Mouse (Mus musculus): ENCODE results near the gene G530012D18Rik.
"Not testable (repeated sequence)": the region's sequence is repeated elsewhere in the genome, so short reads cannot be mapped to it uniquely, and the experiment has no call there.

Gene G530012D18Rik

DNA sequence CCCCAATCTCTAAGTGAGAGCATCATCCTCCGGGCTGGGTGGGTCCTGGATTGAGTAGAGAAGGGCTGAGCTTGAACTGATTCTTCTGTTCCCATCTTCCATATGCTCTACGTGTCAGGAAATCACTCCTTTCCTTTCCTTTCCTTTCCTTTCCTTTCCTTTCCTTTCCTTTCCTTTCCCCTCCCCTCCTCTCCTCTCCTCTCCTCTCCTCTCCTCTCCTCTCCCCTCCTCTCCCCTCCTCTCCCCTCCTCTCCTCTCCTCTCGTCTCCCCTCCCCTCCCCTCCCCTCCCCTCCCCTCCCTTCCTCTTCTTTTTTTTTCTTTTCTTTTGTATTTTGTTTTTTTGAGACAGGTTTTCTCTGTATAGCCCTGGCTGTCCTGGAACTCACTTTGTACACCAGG, at the start of gene G530012D18Rik:
TSS of gene G530012D18Rik (plus strand) at position 301 of the 400 bp plus-strand sequence.
- not testable (repeated sequence) for DNase-seq

DNA sequence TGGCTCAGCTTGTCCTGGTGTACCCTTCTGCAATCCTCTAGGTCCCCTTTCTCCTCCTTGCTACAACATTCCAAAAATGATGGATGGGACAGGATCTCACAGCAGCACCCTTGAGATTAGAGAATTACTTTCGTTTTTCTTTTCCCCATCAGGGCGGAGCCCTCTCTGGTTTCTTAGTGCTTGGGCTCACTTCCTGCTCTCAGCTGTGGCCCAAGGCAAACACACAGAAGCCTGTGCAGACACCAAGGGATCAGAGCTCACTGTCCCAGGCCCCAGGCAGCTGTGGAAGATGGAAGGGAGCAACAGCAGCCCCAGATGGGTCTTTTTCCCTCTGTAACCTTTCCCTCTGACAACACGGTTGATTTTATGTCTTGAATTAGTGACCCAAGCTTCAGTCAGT, 49.1 kb upstream of the G530012D18Rik start:
- DNase-seq, result not testable (repeated sequence)

- DNase-seq, result not testable (repeated sequence)
These were observed 46.9 kb upstream of the G530012D18Rik start for GRCm38 (mm10) chr1:85528451-85529110.

- DNase-seq, result not testable (repeated sequence)
These were observed 31.7 kb upstream of the G530012D18Rik start for GRCm38 (mm10) chr1:85543818-85544217.

GRCm38 (mm10) chr1:85546442-85546841, 29.0 kb upstream of the G530012D18Rik start:
- not testable (repeated sequence) for DNase-seq

DNA sequence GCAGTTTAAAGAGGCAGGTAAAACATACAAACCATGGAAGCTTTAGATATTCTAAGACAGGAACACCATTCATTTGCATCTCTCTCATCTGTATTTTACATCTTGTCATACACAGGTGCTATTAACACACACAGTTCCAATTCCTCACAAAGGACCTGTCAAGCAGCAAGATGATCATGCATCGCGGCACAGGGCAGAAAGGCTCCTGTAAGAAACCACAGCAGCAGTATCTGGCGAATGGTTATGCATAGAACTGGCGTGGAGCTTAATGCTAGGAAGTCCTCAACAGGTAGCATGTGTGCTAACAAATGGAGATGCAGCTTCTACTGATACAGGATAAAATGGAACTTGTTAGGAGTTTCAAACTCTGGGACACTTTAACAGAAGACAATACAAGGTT, 20.2 kb upstream of the G530012D18Rik start:
- peak; percentile 15 for DNase-seq

GRCm38 (mm10) chr1:85573554-85573953, 1.9 kb upstream of the G530012D18Rik start:
- DNase-seq, result not testable (repeated sequence)

- not testable (repeated sequence) for DNase-seq
These were observed 3.0 kb downstream of the G530012D18Rik start for GRCm38 (mm10) chr1:85578372-85579010.

GRCm38 (mm10) chr1:85579199-85580147, 4.0 kb downstream of the G530012D18Rik start:
- not testable (repeated sequence) for DNase-seq

- not testable (repeated sequence) for DNase-seq
These were observed 4.7 kb downstream of the G530012D18Rik start for GRCm38 (mm10) chr1:85580148-85580534.

DNA sequence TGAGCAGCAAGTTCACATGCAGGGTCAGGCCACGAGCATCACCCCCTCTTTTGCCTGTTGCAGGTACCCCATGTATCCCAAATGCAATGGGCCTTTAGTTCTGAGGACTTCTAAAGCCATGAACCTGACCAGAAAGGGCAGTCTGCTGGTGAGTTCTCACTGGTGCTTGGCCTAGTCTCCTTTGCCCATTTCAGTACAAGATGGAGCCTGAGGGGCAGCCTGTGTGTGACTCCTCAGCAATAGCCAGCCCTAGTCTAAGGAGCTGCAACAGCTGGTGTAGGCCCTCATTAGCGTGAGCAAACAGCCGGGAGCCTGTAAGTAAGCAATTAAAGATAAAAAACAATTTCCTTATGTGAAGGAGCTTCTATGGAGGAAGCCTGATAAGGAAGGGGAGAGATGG, 5.1 kb downstream of the G530012D18Rik start:
- not testable (repeated sequence) for DNase-seq

GRCm38 (mm10) chr1:85581518-85581917, 6.0 kb downstream of the G530012D18Rik start:
- DNase-seq, result not testable (repeated sequence)

- not testable (repeated sequence) for DNase-seq
These were observed 13.2 kb downstream of the G530012D18Rik start for GRCm38 (mm10) chr1:85588697-85589096.

DNA sequence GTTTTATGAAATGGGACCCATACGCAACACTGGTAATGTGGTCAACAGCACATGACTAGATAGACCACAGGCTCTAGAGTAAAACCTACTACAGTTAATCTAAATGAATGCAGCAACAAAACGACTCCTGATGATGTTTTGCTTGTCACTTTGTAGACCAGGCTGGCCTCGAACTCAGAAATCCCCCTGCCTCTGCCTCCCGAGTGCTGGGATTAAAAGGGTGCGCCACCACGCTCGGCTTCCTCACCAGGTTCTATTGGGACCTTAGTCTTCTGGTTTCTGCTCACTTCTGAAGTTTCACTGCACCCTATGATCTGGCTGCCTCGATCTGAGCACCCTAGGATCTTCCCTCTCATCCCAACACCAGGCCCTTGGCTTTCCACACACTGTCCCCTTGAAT, 17.1 kb downstream of the G530012D18Rik start:
- not testable (repeated sequence) for DNase-seq

GRCm38 (mm10) chr1:85598271-85599012, 23.0 kb downstream of the G530012D18Rik start, which contains the start of gene Sp110:
Gene Sp110 (minus strand): TSS chr1:85598817.
- DNase-seq, result not testable (repeated sequence)

- DNase-seq, result not testable (repeated sequence)
These were observed 24.6 kb downstream of the G530012D18Rik start, which contains the start of gene Sp140 for GRCm38 (mm10) chr1:85600078-85600477. Gene Sp140 (plus strand): TSS chr1:85600378.

DNA sequence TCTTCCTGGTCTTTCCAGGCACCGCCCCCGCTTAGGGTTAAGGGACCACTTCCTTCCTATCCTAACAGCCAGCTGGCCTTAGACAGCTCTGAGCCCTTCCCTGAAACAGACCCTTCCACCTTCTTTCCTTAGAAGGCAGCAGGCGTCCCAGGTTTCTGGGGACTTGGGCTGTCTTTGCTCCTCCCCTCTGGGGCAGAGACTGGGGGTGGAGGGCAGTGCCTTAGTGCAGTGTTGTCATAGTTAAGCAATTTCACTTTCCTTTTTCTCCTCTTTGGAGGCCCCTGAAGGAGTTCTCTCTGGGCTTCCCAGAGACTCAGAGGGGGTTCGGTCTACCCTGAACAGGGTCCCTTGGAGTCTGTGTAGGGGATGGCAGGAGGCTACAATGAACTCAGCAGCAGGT, 25.3 kb downstream of the G530012D18Rik start:
- not testable (repeated sequence) for DNase-seq

GRCm38 (mm10) chr1:85604341-85604740, 28.9 kb downstream of the G530012D18Rik start:
- not testable (repeated sequence) for DNase-seq

- not testable (repeated sequence) for DNase-seq
These were observed 32.9 kb downstream of the G530012D18Rik start for GRCm38 (mm10) chr1:85608361-85608760.

DNA sequence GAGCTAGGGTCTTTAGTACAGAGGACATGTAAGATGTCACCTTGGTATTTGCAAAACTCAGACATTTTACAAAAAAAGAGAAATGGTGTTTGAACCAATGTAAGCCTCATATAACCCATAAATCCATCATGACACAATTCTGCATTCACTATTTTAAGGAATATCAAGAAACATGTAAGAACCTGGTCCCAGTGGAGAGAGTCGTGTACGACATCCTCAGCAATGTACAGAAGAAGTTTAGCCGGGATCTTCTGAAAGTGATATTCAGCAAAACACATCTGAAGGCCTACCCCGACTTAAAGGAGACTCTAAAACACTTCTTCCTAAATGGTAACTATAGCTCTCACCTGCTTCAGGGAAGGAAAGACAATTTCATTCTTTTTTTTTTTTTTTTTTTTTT, 35.1 kb downstream of the G530012D18Rik start:
- not testable (repeated sequence) for DNase-seq

GRCm38 (mm10) chr1:85615096-85615495, 39.6 kb downstream of the G530012D18Rik start:
- not testable (repeated sequence) for DNase-seq

DNA sequence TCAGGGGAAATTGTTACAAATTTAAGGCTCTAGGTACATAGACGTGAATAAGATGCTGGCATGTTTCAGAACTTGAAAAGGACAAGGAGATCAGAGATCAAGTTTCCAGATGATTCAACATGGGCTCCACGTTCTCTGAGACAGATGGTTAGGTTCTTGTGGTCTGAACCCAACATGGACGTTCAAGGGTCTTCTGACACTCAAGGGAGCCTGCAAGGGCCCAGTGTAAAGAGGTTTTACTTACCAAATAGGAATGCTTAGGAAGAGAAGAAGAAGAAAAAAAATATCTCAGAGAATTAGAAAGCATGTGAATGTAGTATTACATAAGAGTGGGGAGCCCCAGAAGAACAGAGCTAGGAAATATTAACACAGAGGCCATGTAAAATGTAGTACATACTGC, 40.3 kb downstream of the G530012D18Rik start:
- DNase-seq, result not testable (repeated sequence)

Measured in cerebellum, adult 11-12 months (tissue).